Mouse (Mus musculus): ENCODE measurements at regions not wholly inside any gene's neighbourhood (a gene's known extent, or its start where the extent isn't known, plus 50 kb on each side); places are given as distances from the start of the nearest gene placed in this dataset.
"Not testable (repeated sequence)": the region's sequence is repeated elsewhere in the genome, so short reads cannot be mapped to it uniquely, and the experiment has no call there.

- DNase-seq (ENCODE audit: low spot score) (peak; percentile 82), ATAC-seq (ENCODE audit: low FRiP score, low TSS enrichment) (peak; percentile 91)
- H3K9ac ChIP-seq (ENCODE audit: low read length); H3K4me1 ChIP-seq (replicated peaks; ENCODE audit: control insufficient read depth, insufficient read depth); H3K27ac ChIP-seq (replicated peaks); H3K9me3 ChIP-seq (ENCODE audit: control insufficient read depth, low read length); H3K27me3 ChIP-seq (ENCODE audit: control insufficient read depth, insufficient read depth, low read length); H3K36me3 ChIP-seq (ENCODE audit: control insufficient read depth, insufficient read depth, low read length): not testable (repeated sequence)
- peak; percentile 80 for TF ChIP-seq CTCF (IDR thresholded peaks at IDR 0.05; ENCODE audit: low read depth)
- H3K4me2 ChIP-seq (replicated peaks; ENCODE audit: low read depth), result peak overlapping the region; percentile 38
- WGBS, result 8% methylated on average over 14 of the region's 14 CpGs
- 0 out of 2 replicates have a peak overlapping the region, but pooled peaks have one; percentile 4 for H3K4me3 ChIP-seq (ENCODE audit: low read depth, low read length)
Observed at GRCm38 (mm10) chr10:86636953-86637376, 68.3 kb downstream of the Hsp90b1 start.

- ATAC-seq (ENCODE audit: low FRiP score, low TSS enrichment); H3K27ac ChIP-seq (replicated peaks); H3K4me3 ChIP-seq (ENCODE audit: low read depth, low read length); H3K27me3 ChIP-seq (ENCODE audit: control insufficient read depth, insufficient read depth, low read length); H3K36me3 ChIP-seq (ENCODE audit: control insufficient read depth, insufficient read depth, low read length); DNase-seq (ENCODE audit: low spot score); H3K9me3 ChIP-seq (ENCODE audit: control insufficient read depth, low read length); H3K9ac ChIP-seq (ENCODE audit: low read length); H3K4me1 ChIP-seq (replicated peaks; ENCODE audit: control insufficient read depth, insufficient read depth): not testable (repeated sequence)
- WGBS, result 32% methylated on average over 6 of the region's 6 CpGs
- H3K4me2 ChIP-seq (replicated peaks; ENCODE audit: low read depth), result peak overlapping the region; percentile 38; the same call in 1 of the 2 replicates
Observed at GRCm38 (mm10) chr10:86636515-86636914, 68.8 kb downstream of the Hsp90b1 start.

- not testable (repeated sequence) for ATAC-seq (ENCODE audit: low FRiP score, low TSS enrichment); H3K27me3 ChIP-seq (ENCODE audit: control insufficient read depth, insufficient read depth, low read length); H3K4me1 ChIP-seq (replicated peaks; ENCODE audit: control insufficient read depth, insufficient read depth); H3K4me3 ChIP-seq (ENCODE audit: low read depth, low read length); H3K36me3 ChIP-seq (ENCODE audit: control insufficient read depth, insufficient read depth, low read length); H3K4me2 ChIP-seq (replicated peaks; ENCODE audit: low read depth); DNase-seq (ENCODE audit: low spot score); H3K27ac ChIP-seq (replicated peaks); H3K9ac ChIP-seq (ENCODE audit: low read length); H3K9me3 ChIP-seq (ENCODE audit: control insufficient read depth, low read length)
Observed at GRCm38 (mm10) chr10:86626734-86627133, 78.6 kb downstream of the Hsp90b1 start.

GRCm38 (mm10) chr10:86617958-86618664, 87.2 kb downstream of the Hsp90b1 start:
- H3K4me2 ChIP-seq (replicated peaks; ENCODE audit: low read depth); H3K9me3 ChIP-seq (ENCODE audit: control insufficient read depth, low read length); H3K4me3 ChIP-seq (ENCODE audit: low read depth, low read length); H3K27ac ChIP-seq (replicated peaks); H3K27me3 ChIP-seq (ENCODE audit: control insufficient read depth, insufficient read depth, low read length); H3K4me1 ChIP-seq (replicated peaks; ENCODE audit: control insufficient read depth, insufficient read depth); H3K36me3 ChIP-seq (ENCODE audit: control insufficient read depth, insufficient read depth, low read length); DNase-seq (ENCODE audit: low spot score); ATAC-seq (ENCODE audit: low FRiP score, low TSS enrichment); H3K9ac ChIP-seq (ENCODE audit: low read length): not testable (repeated sequence)
- 79% methylated on average over 6 of the region's 6 CpGs for WGBS

- 11% methylated on average over 1 of the region's 1 CpGs for WGBS
- not testable (repeated sequence) for ATAC-seq (ENCODE audit: low FRiP score, low TSS enrichment); H3K27me3 ChIP-seq (ENCODE audit: control insufficient read depth, insufficient read depth, low read length); H3K27ac ChIP-seq (replicated peaks); H3K36me3 ChIP-seq (ENCODE audit: control insufficient read depth, insufficient read depth, low read length); H3K9me3 ChIP-seq (ENCODE audit: control insufficient read depth, low read length); H3K9ac ChIP-seq (ENCODE audit: low read length); DNase-seq (ENCODE audit: low spot score); H3K4me2 ChIP-seq (replicated peaks; ENCODE audit: low read depth); H3K4me1 ChIP-seq (replicated peaks; ENCODE audit: control insufficient read depth, insufficient read depth); H3K4me3 ChIP-seq (ENCODE audit: low read depth, low read length)
Observed at GRCm38 (mm10) chr10:86612341-86612740, 93.0 kb downstream of the Hsp90b1 start.

GRCm38 (mm10) chr10:86610027-86610426, 95.3 kb downstream of the Hsp90b1 start:
- DNase-seq (ENCODE audit: low spot score), result peak; percentile 14
- not testable (repeated sequence) for H3K27me3 ChIP-seq (ENCODE audit: control insufficient read depth, insufficient read depth, low read length); H3K4me1 ChIP-seq (replicated peaks; ENCODE audit: control insufficient read depth, insufficient read depth); H3K36me3 ChIP-seq (ENCODE audit: control insufficient read depth, insufficient read depth, low read length); H3K9me3 ChIP-seq (ENCODE audit: control insufficient read depth, low read length); H3K9ac ChIP-seq (ENCODE audit: low read length); H3K27ac ChIP-seq (replicated peaks); ATAC-seq (ENCODE audit: low FRiP score, low TSS enrichment); H3K4me3 ChIP-seq (ENCODE audit: low read depth, low read length); H3K4me2 ChIP-seq (replicated peaks; ENCODE audit: low read depth)
- TF ChIP-seq CTCF (IDR thresholded peaks at IDR 0.05; ENCODE audit: low read depth), result peak; percentile 61
- WGBS, result 66% methylated on average over 2 of the region's 2 CpGs
